Mouse (Mus musculus): ENCODE data around the gene Srm.
A peak's percentile ranks its signal among the peaks of the same experiment; 100 is the strongest.

GRCm38 (mm10) chr4:148644157-148644511 lies 52.8 kb downstream of the Srm start:
- TF ChIP-seq CTCF (IDR thresholded peaks at IDR 0.05 in 2 of 3, conservative IDR thresholded peaks at IDR 0.05 in 1 of 3; ENCODE audit: control insufficient read depth in 1 of 3, insufficient read depth in 1 of 3, low read depth in 2 of 3, low read length in 3 of 3, poor library complexity in 1 of 3, severe bottlenecking in 1 of 3) (peak; percentile 81 to 93 (median 91)), MYB (IDR thresholded peaks at IDR 0.05; ENCODE audit: low read depth, low read length) (no peak), HCFC1 (IDR thresholded peaks at IDR 0.05; ENCODE audit: low read depth, low read length) (no peak), MAFK (IDR thresholded peaks at IDR 0.05; ENCODE audit: borderline replicate concordance, low read depth, low read length) (no peak), USF1 (IDR thresholded peaks at IDR 0.05; ENCODE audit: low read depth, low read length) (no peak)

All from MEL (cell line).